Mouse (Mus musculus) liver, embryonic 14.5 days (tissue): ENCODE results near the gene Adgrl3.

Source experiments
- CTCF ChIP-seq: IDR thresholded peaks from 2 replicates; pipeline ENCODE4 v1.5.1; 2016; ENCODE audit warnings: antibody characterized with exemption, low read depth, control low read depth
- EP300 ChIP-seq: IDR thresholded peaks from 2 replicates; pipeline ENCODE4 v1.6.1; 2016; ENCODE audit warnings: antibody characterized with exemption, low read depth

DNA sequence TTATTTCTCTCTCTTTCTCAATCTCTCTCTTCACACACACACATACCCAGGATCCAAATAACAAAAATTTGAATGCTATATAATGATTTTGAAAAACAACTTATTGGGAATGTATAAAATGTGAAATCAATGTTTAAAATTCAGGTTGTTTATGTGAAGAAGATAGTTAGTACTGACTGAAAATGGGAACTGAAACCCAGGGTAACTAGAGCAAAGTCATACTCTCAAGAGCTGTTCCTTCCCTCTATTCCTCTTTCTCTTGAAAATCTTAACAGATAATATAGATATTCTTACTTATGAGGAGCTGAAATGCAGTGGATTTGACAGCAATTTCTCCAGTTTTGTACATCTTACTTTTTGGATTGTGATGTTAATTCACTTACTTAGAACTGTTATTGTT, 281.9 kb downstream of the Adgrl3 start:
- TF ChIP-seq CTCF (no peak), EP300 (no peak)
